Mouse (Mus musculus) embryonic fibroblast, embryonic 13.5 days (primary cell): ENCODE data around the gene Gm17359. TPM values are rescaled to one million over a fixed set of nuclear protein-coding genes. Genes with fewer than 3 reads are reported as not detected.

Experiments
- H3K27ac ChIP-seq: 2 replicates; pipeline ENCODE4 v1.5.1; 2012; ENCODE audit warnings: low read length, control low read depth, inconsistent platforms; ENCODE audit not compliant: insufficient read depth
- H3K4me1 ChIP-seq: 2 replicates; pipeline ENCODE4 v1.6.1; 2011; ENCODE audit warnings: low read length; ENCODE audit not compliant: control insufficient read depth, insufficient read depth
- H3K4me3 ChIP-seq: 2 replicates; pipeline ENCODE4 v1.5.1; 2011; ENCODE audit warnings: mild to moderate bottlenecking, control low read depth, low read length; ENCODE audit not compliant: insufficient read depth
- CTCF ChIP-seq: IDR thresholded peaks from 2 replicates; pipeline ENCODE4 v1.5.1; 2011; ENCODE audit warnings: mild to moderate bottlenecking, control low read depth, low read length, moderate library complexity, borderline replicate concordance; ENCODE audit not compliant: insufficient read depth
- POLR2A ChIP-seq: IDR thresholded peaks from 2 replicates; pipeline ENCODE4 v1.6.1; 2011; ENCODE audit warnings: low read depth, mild to moderate bottlenecking, control low read depth, low read length, moderate library complexity
- polyA plus RNA-seq: library from polyadenylated mRNA; stranded (reverse); fragments of >200 nt; gene quantifications from 2 replicates; pipeline ENCODE4 v1.2.4, GENCODE M21; 2011; ENCODE audit warnings: low read depth; ENCODE audit not compliant: missing spikeins, insufficient read length

Gene Gm17359
- polyA plus RNA-seq, 1 experiment = not detected

DNA sequence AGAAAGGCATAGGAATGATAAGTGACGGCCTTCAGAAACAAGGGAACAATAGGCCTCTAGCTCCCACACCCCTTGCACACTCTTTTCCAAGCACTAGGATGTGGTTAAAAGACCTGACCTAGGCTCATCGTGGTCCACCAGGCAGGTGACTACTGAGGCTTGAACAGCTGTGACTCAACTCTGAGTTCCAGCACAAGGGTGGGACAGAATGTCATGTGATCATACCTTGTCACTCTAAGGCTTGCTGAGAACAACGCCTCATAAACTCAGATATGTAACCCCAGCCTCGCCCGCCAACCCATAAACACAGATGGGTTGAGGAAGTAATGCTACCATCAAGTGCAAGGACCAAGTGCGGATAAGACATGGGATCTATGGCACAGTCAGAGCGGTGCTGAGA, 151.6 kb downstream of the Gm17359 start:
- H3K4me1 ChIP-seq = no peaks in the 10 kb centered on the region
- no peak overlapping the region for H3K27ac ChIP-seq
- TF ChIP-seq CTCF (no peak), POLR2A (no peak)
- no peak overlapping the region for H3K4me3 ChIP-seq

- Histone ChIP-seq H3K27ac (no peak overlapping the region), H3K4me1 (no peaks in the 10 kb centered on the region), H3K4me3 (no peak overlapping the region)
- TF ChIP-seq CTCF = no peak
- TF ChIP-seq POLR2A = no peak
Measured at GRCm38 (mm10) chr3:79490102-79490501, 153.6 kb downstream of the Gm17359 start.

- Histone ChIP-seq H3K27ac (no peak overlapping the region), H3K4me1 (no peaks in the 10 kb centered on the region), H3K4me3 (no peak overlapping the region)
- TF ChIP-seq POLR2A (no peak), CTCF (no peak)
Measured at GRCm38 (mm10) chr3:79491614-79492013, 155.2 kb downstream of the Gm17359 start.

DNA sequence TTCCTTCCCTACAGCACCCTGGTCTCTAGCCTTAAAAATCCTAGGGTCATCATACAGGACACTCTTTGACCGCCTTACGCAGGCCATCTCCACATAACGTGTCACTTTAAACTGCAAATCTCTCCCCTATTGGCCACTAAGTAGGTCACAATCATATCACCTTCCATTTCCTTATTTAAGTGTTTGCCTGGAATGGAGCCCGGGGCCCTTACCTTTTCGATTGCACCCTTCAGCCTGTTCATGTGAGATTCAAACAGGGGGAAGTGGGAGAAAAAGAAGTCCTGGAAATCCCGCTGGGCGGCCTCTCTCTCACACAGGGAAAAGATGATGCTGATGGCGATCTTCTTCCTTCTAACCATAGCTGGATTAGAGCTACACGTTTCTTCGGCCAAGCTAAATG, 156.6 kb downstream of the Gm17359 start:
- no peak overlapping the region for H3K27ac ChIP-seq
- TF ChIP-seq POLR2A (no peak), CTCF (no peak)

DNA sequence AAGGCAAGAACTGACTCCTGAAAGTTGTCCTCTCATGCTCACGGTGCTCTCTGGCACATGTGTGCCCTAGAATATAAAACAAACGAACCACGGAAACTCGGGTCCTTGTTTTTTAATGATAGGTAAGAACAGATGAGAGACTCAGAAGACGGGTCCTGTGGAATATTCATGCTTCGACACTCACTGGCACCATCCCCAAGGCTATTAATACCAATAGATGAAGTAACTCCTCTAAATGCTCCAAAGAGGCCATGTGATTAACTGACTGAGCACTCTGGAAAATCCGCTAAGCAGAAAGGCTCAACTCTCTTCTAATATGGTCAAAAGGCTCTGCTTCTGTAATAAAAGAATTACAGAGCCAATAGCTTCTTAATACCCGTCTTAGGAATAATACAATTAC, 157.6 kb downstream of the Gm17359 start:
- no peak for TF ChIP-seq POLR2A
- TF ChIP-seq CTCF = no peak

More for the DNA sequence above, 156.6 kb downstream of the Gm17359 start:
- Histone ChIP-seq H3K4me1 (no peaks in the 10 kb centered on the region), H3K4me3 (no peak overlapping the region)

DNA sequence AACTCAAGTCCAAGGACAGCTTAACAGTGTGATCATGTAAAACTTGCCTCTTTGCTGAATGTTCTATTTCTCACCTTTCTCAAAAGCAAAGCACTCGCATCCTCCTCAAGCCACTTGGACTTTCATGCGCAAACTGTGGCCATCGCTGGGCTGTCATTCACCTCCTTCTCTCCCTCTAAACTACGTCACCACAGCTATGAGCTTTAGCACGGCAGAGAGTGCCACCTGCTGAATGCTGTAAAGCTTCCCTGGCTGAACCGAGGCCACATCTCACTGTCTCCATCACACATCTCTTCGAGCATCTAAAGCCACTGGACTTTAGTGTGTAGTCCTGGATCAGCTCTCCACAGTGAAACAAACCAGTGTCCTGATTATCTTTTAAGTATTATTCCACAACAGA, 158.7 kb downstream of the Gm17359 start:
- Histone ChIP-seq H3K27ac (no peak overlapping the region), H3K4me1 (no peaks in the 10 kb centered on the region), H3K4me3 (no peak overlapping the region)
- TF ChIP-seq CTCF = no peak
- TF ChIP-seq POLR2A = no peak

More for the DNA sequence above, 157.6 kb downstream of the Gm17359 start:
- Histone ChIP-seq H3K4me1 (no peaks in the 10 kb centered on the region), H3K27ac (no peak overlapping the region), H3K4me3 (no peak overlapping the region)

- TF ChIP-seq CTCF = no peak
- no peak for TF ChIP-seq POLR2A
- no peak overlapping the region for H3K4me3 ChIP-seq
- no peak overlapping the region for H3K27ac ChIP-seq
- H3K4me1 ChIP-seq = no peaks in the 10 kb centered on the region
Measured at GRCm38 (mm10) chr3:79496668-79497067, 160.2 kb downstream of the Gm17359 start.

- H3K4me1 ChIP-seq = no peaks in the 10 kb centered on the region
- no peak overlapping the region for H3K27ac ChIP-seq
- no peak overlapping the region for H3K4me3 ChIP-seq
- TF ChIP-seq POLR2A = no peak
- no peak for TF ChIP-seq CTCF
Measured at GRCm38 (mm10) chr3:79500279-79500678, 163.8 kb downstream of the Gm17359 start.

DNA sequence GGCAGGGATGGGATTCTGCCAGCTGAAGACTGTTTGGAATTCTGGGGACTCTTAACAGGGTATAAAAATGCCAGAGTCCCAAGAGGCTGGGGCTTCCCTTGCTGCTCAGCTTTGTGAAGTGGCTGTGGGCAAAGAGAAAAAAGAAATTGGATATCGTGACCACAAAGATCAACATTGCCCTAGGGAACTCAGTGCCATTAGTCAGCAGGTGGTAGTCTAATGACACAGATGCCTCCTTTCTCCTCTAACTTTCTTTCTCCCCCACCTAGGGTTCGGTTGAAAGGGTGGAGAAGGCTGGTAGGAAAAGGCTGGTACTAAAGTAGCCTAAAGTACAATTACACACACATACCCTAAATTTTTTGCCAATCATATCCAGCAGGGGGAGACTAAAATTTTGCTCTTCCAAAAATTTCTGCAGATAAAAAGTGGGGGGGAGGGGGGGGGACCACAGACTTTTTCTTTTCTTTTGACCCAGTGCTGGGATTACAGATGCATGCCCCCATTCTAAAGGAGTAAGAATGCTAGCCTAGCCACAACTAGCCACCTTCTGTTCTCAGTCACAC, 164.8 kb downstream of the Gm17359 start:
- Histone ChIP-seq H3K4me3 (no peak overlapping the region), H3K4me1 (no peaks in the 10 kb centered on the region), H3K27ac (no peak overlapping the region)
- TF ChIP-seq POLR2A = no peak
- TF ChIP-seq CTCF = no peak

Other genes starting within 250 kb of the Gm17359 start
- 18.4 and 21.7 TPM in 2 replicates for gene Rapgef2, start 50.1 kb upstream of the Gm17359 start, polyA plus RNA-seq
- 14.2 and 19.7 TPM in 2 replicates for gene Fnip2, start 231.1 kb downstream of the Gm17359 start, polyA plus RNA-seq